Mouse (Mus musculus) retina, postnatal 1 day (tissue): ENCODE data around the gene Fbxl21.

Experiments used
- DNase-seq: peaks from one replicate; pipeline ENCODE4 v3.0.0-alpha.2; 2012

The Fbxl21 gene

DNA sequence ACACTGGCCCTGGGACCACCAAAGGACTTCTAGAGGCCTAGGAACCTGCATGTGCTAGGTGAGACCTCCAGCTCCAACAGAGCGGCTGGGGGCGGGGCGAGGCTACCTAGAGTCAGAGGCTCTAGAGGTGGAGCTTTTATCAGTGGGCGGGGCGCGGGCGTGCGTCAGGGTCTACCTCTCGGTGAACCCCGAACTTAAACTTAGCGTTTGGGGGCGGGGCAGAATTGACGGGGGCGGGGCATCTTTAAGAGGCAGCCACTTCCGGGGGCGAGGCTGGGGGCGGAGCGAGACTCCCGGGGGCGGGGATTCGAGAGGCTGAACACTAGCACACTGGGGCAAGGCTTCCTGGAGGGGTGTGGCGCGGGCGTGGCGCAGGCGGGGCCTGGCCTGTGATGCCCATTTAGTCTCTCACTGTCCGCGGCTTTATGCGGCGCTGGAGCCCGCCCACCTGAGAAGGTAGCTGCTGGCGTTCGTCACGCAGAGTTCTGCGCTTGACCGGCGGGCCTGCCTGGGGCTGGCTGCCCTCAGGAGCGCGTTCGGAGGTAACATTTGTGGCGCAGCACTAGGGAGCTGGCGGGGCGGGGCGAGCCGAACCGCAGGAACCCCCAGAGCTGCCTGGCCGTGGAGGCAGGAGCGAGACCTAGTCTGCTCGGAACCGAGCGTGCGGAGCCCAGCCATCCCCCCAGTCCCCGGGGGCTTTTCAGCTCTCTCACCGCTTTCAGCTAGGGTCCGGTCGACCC lies at the start of gene Fbxl21:
TSS of gene Fbxl21 (plus strand) at position 392 of the 740 bp plus-strand sequence.
- peak; percentile 93 for DNase-seq

- DNase-seq, result no peak
Measured at GRCm38 (mm10) chr13:56472661-56473060, 49.6 kb upstream of the Fbxl21 start.

- DNase-seq, result peak; percentile 75
Measured at GRCm38 (mm10) chr13:56475363-56475762, 46.9 kb upstream of the Fbxl21 start.

DNA sequence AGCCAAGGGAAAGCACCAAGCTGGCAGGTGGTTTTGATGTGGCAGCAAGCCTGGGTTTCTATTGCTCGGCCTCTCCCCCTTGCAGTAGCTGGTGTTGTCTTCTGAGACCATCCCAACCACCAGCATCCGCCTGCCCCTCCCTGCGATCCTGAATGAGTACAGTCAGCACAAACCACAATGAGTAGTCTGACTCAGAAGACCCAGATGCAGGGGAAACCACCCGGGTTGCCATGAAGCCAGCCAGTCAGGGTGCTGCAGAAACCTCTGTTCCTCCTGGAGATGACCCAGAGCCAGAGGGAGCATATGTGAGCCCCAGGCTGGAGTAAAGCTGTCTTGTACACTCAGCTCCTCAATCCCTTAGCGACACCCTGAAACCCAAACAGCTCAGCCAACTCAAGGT lies 45.5 kb upstream of the Fbxl21 start:
- no peak for DNase-seq

GRCm38 (mm10) chr13:56477271-56477670 lies 45.0 kb upstream of the Fbxl21 start:
- DNase-seq, result peak; percentile 30

DNA sequence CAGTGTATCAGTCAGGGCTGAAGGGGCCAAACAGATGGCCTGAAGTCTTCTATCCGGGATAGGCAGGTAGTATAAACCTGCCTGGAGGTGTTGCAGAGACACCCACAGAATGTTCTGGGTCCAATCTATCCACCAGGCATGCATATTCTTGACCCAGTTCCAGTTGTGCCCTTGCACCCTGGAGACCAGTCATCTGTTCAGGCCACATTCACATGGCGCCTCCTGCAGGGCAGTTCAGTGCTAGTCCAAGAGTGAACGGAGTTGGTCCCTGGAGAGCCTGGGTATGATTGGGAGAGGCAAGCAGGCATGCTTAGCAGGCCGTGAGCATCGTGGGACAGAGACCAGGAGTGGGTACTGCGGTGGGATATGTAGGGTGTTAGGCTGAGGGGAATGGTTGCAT lies 44.2 kb upstream of the Fbxl21 start:
- DNase-seq, result peak; percentile 17

DNA sequence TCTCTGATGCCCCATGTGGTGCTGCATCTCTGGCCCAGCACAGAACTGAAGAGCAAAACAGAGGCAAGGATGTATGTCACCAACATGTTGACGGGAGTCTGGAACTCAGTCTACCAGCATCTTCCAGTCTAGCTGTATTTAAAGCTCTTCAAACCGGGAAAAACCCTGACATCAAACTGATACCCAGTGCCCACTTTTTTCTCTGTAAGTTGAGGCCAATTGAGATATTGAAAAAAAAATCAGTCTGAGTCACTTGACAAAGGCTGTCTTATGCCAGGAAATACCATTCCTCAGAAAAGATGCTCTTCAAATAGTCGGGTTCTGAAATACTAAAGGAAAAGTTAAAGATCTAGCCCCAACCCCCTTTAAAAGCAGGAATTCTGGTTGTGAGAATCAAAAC lies 40.1 kb upstream of the Fbxl21 start, which contains the start of gene Il9:
TSS of gene Il9 (minus strand) at position 101 of the 400 bp plus-strand sequence.
- DNase-seq, result no peak

- DNase-seq, result no peak
Measured at GRCm38 (mm10) chr13:56488012-56488411, 34.3 kb upstream of the Fbxl21 start.

- no peak for DNase-seq
Measured at GRCm38 (mm10) chr13:56494440-56494839, 27.8 kb upstream of the Fbxl21 start.

DNA sequence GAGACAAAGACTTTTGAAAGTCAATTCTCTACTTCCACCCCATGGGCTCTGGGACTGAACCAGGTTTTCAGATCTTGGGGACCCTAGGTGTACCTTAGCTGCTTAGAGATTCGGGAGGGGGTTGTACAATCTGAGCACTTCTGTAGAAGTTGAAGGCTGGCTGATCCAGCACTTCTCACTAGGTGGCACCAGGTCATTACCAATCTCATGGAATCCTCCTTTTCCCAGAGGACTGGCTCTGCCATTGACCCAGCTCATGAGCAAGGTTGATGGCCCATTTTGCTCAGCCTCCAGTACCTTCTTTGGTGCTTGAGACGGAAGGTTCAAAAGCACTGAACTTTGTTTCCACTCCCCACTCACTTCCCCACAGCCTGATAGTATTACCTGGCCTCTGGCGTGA lies 22.1 kb upstream of the Fbxl21 start:
- peak; percentile 32 for DNase-seq

GRCm38 (mm10) chr13:56500636-56501035 lies 21.6 kb upstream of the Fbxl21 start:
- DNase-seq, result no peak

- DNase-seq, result no peak
Measured at GRCm38 (mm10) chr13:56501866-56502420, 20.3 kb upstream of the Fbxl21 start.

DNA sequence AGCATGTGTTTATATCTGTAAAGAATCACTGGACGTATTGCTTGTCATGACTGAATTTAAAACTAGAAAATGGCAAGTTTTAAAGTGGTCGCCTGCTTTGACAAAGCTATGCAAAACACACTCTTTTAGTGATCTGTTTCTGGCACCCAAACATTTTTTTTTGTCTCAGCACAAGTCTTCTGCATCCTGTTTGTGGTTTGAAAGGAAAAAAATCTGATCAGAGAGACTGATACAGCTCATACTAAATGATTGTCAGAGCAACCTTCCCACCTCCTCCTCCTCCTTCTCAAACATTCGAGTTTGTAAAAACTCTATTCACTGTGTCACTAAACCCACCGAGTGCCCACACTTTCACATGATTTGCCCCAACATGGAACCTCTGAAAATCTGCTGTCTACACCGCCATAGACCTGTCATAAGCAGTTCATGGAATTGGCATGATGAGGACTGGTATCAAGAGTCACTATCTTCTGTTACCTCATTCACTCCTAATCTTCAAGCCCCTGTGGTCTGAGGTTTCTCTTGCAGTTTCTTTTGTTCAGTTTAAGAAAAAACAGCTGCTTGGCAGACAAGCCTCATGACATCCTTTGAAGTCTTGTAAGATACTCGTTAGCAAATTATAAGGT lies 15.3 kb upstream of the Fbxl21 start:
- no peak for DNase-seq

DNA sequence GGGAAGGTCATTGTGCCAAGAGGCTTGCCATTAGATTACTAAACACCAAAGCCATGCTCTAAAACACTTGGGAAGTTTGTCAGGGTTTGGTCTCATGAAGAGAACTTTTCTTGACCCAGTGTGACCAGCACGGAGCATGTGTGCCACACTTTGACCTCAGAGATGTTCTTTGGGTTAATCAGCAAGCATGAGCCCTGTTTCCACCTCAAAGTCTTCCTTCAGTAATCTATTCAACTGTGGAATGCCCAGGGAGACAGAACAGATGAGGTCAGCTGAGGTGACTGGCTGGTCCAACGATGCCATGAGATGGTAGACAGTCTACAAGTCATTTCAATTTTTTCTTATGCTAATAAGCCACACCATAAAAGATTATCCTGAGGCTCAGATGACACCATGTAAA lies 12.5 kb upstream of the Fbxl21 start:
- no peak for DNase-seq

DNA sequence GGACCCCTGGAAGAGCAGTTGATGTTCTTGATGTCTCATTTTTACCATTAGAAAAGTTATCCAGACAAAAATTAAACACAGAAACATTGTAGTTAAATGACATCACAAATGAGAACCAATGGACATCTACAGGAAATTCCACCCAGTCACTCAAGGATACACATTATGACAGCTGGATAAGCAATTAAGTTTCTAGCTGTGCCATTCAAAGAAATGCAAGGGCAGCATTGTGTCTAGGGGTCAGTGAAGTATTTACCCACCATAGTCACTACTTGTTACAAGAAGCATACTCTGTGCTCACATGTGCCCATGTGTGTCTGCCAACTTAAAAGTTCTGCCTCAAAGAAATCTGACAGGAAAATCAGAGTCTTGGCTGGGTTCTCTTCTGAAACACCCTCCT lies 8.7 kb upstream of the Fbxl21 start:
- DNase-seq, result no peak

GRCm38 (mm10) chr13:56516311-56516710 lies 6.0 kb upstream of the Fbxl21 start:
- peak; percentile 58 for DNase-seq

DNA sequence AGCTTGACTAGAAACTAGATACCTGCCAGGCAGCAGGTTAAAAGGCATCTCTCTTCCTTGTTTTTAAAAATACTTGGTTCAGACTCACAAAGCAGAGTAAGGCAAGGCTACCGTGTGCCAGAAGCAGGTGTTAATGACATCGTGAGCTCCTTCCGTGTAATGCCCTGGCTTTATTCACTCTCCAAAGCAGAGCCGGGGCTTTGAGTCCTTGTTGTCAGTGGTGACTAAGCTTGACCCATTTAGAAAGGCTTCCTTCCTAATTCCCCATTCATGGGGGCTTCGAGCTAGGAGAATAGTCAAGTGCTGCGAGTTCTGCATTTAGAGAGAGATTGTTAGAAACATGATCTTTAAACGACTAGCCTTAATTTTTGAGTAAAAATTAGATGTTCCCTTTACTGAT lies 5.5 kb upstream of the Fbxl21 start:
- DNase-seq, result peak; percentile 75

GRCm38 (mm10) chr13:56522821-56523167 lies 522 bp downstream of the Fbxl21 start:
- no peak for DNase-seq

DNA sequence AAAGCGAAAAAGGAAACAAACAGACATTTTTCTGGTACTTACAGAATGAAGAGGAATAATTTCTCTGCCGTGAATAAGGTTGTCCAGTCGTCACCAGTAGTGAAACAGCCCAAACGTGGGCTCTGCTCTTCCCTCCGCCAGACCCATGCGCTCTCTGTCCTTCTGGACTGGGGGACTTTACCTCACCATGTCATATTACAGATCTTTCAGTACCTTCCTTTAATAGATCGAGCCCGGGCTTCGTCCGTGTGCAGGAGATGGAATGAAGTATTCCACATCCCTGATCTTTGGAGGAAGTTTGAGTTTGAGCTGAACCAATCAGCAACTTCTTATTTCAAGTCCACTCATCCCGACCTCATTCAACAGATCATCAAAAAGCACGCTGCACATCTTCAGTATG lies 4.6 kb downstream of the Fbxl21 start:
- DNase-seq, result no peak

DNA sequence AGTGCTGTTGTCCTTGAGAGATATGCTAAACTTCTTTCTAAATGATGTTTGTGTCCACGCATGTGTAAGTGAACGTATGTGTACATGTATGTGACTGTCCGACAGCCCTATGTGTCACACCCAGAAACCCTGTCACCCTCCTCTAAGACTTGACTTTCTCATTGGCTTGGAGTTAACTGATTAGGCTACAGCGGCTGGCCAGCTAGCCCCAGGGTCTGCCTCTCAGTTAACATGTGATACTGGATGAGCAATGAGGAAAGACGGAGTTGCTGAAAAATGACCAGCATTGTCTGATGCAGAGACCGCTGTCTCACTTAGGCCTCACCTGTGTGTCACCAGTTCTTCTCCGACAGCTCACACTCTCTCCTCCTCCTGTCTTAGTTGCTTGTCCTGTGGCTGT lies 5.6 kb downstream of the Fbxl21 start:
- no peak for DNase-seq

DNA sequence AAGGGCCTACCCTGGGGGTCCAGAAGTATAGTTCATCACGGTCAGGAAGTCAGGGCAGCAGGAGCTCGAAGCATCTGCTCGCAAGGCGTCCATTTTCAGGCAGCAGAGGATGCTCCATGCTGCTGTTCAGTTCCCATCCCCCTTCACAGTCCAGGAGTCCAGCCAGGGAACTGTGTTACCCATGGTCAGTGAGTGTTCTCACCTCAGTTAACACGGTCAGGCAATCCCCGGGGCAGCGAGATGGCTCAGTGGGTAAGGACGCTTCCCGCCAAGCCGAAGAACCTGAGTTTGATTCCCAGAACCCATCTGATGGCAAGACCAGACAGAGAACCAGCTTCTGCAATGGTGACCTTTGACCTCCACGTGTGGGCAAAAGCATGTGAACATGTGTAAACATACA lies 6.0 kb downstream of the Fbxl21 start:
- DNase-seq, result no peak

DNA sequence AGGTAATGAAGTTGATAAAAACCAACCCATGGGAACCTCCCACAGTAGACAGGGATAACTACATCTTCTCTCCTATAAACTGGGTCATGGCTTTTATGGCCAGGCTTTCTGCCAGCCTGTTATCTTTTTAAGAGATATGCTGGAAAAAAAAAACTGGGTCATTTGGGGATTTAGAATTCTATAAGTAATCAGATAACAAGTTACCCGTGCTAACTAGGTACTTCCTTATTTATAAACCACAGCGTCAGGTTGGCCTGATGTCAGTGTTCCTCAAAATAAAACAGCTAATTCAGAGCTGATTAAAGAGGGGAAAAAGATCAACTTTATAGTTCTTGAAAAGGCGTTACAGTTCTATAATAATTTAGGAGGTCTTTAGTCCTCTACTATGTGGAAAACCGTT lies 6.8 kb downstream of the Fbxl21 start:
- no peak for DNase-seq

GRCm38 (mm10) chr13:56529685-56530084 lies 7.4 kb downstream of the Fbxl21 start:
- DNase-seq, result no peak

DNA sequence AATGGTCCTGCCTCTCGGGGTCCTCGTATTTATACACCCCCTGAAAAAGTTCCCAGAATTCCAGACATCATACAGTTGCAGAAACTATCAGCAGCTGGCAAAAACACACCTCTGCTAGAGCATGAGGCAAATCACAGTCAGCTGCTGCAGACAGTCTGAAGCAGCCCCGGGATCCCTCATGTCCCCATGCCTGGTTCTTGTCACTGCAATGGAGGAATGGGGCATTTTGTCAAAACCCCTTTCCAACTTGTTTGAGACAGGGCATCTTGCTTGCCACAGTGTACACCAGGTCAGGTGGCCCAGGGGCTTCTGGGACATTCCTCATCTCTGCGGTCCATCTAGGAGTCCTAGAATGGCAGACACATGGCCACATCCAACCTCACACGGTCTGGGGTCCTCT lies 12.7 kb downstream of the Fbxl21 start:
- no peak for DNase-seq

DNA sequence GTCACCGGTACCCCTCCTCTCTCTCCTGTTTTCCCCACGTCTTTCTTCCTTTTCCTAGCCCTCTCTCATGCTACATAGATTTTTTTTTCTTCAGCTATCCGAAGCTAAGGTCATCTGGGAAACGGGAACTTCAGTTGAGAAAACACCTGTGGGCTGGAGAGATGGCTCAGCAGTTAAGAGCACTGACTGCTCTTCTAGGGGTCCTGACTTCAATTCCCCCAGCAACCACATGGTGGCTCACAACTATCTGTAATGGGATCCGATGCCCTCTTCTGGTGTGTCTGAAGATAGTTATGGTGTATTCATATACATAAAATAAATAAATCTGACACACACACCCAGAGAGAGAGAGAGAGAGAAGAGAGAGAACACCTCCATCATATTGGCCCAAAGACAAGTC lies 13.3 kb downstream of the Fbxl21 start:
- DNase-seq, result no peak
